Mouse (Mus musculus): ENCODE results near the gene Epb41l5.

Gene Epb41l5

GRCm38 (mm10) chr1:119497346-119498004 lies 151.3 kb downstream of the Epb41l5 start:
- DNase-seq: no peak

- DNase-seq: peak; percentile 89
These were observed 153.4 kb downstream of the Epb41l5 start for GRCm38 (mm10) chr1:119495396-119495775.

All from cerebellum, adult 8-10 months (tissue).